Mouse (Mus musculus) CD4-positive helper T cell, adult 2 months (primary cell): ENCODE data around the gene Zfyve21.

Experiments used
- DNase-seq: peaks from one replicate; pipeline ENCODE4 v3.0.0-alpha.2; 2012; ENCODE audit warnings: low read depth, missing footprints, low spot score

The Zfyve21 gene

GRCm38 (mm10) chr12:111843470-111843869, 29.5 kb downstream of the Zfyve21 start:
- no peak for DNase-seq

- no peak for DNase-seq
Measured at GRCm38 (mm10) chr12:111845953-111846352, 32.0 kb downstream of the Zfyve21 start.

- no peak for DNase-seq
Measured at GRCm38 (mm10) chr12:111846815-111847214, 32.8 kb downstream of the Zfyve21 start.

- DNase-seq: no peak
Measured at GRCm38 (mm10) chr12:111848300-111848798, 34.4 kb downstream of the Zfyve21 start.

- peak; percentile 11 for DNase-seq
Measured at GRCm38 (mm10) chr12:111851235-111851634, 37.3 kb downstream of the Zfyve21 start.

- peak; percentile 10 for DNase-seq
Measured at GRCm38 (mm10) chr12:111851745-111852144, 37.8 kb downstream of the Zfyve21 start.

GRCm38 (mm10) chr12:111853011-111853436, 39.1 kb downstream of the Zfyve21 start:
- DNase-seq: peak; percentile 34

GRCm38 (mm10) chr12:111853546-111853945, 39.6 kb downstream of the Zfyve21 start:
- no peak for DNase-seq

GRCm38 (mm10) chr12:111855448-111855847, 41.5 kb downstream of the Zfyve21 start:
- DNase-seq: peak; percentile 21

- no peak for DNase-seq
Measured at GRCm38 (mm10) chr12:111864206-111864824, 50.3 kb downstream of the Zfyve21 start.

- no peak for DNase-seq
Measured at GRCm38 (mm10) chr12:111869806-111870205, 55.8 kb downstream of the Zfyve21 start.

GRCm38 (mm10) chr12:111870811-111871210, 56.8 kb downstream of the Zfyve21 start:
- no peak for DNase-seq

GRCm38 (mm10) chr12:111872079-111872478, 58.1 kb downstream of the Zfyve21 start:
- DNase-seq: no peak

- DNase-seq: no peak
Measured at GRCm38 (mm10) chr12:111874601-111875140, 60.7 kb downstream of the Zfyve21 start.

- DNase-seq: no peak
Measured at GRCm38 (mm10) chr12:111875499-111875898, 61.5 kb downstream of the Zfyve21 start.

- DNase-seq: peak; percentile 79
Measured at GRCm38 (mm10) chr12:111878213-111878612, 64.2 kb downstream of the Zfyve21 start.
